Mouse (Mus musculus): ENCODE measurements at regions not wholly inside any gene's neighbourhood (a gene's known extent, or its start where the extent isn't known, plus 50 kb on each side); places are given as distances from the start of the nearest gene placed in this dataset.

- Histone ChIP-seq H3K4me1 (ENCODE audit: control insufficient read depth, insufficient read depth, low read length) (peaks cover 6% of the 10 kb centered on the region; the same call in 1 of the 2 replicates), H3K9ac (ENCODE audit: low read length) (no peak overlapping the region), H3K9me3 (replicated peaks; ENCODE audit: control insufficient read depth, low read length) (no peaks in the 10 kb centered on the region), H3K4me2 (ENCODE audit: low read length) (no peak overlapping the region), H3K27ac (ENCODE audit: low read depth, low read length) (no peak overlapping the region), H3K27me3 (replicated peaks; ENCODE audit: control insufficient read depth, insufficient read depth, low read length) (no peaks in the 10 kb centered on the region), H3K36me3 (ENCODE audit: control insufficient read depth, insufficient read depth, low read length) (no peaks in the 10 kb centered on the region), H3K4me3 (ENCODE audit: low read depth, low read length) (no peak overlapping the region)
- ATAC-seq (no peak), DNase-seq (ENCODE audit: low spot score) (no peak)
- WGBS, result 79% methylated on average over 7 of the region's 7 CpGs
These were observed 65.3 kb upstream of the Slc35c1 start for GRCm38 (mm10) chr2:92525628-92526027.

GRCm38 (mm10) chr2:92525062-92525623 is 64.8 kb upstream of the Slc35c1 start:
- Histone ChIP-seq H3K4me2 (ENCODE audit: low read length) (no peak overlapping the region), H3K27ac (ENCODE audit: low read depth, low read length) (no peak overlapping the region), H3K4me3 (ENCODE audit: low read depth, low read length) (no peak overlapping the region), H3K9me3 (replicated peaks; ENCODE audit: control insufficient read depth, low read length) (no peaks in the 10 kb centered on the region), H3K9ac (ENCODE audit: low read length) (no peak overlapping the region), H3K27me3 (replicated peaks; ENCODE audit: control insufficient read depth, insufficient read depth, low read length) (no peaks in the 10 kb centered on the region), H3K36me3 (ENCODE audit: control insufficient read depth, insufficient read depth, low read length) (no peaks in the 10 kb centered on the region), H3K4me1 (ENCODE audit: control insufficient read depth, insufficient read depth, low read length) (peaks cover 6% of the 10 kb centered on the region; the same call in 1 of the 2 replicates)
- no peak for ATAC-seq
- DNase-seq (ENCODE audit: low spot score), result no peak
- 86% methylated on average over 10 of the region's 10 CpGs for WGBS

- H3K27ac ChIP-seq (ENCODE audit: low read depth, low read length), result no peak overlapping the region
- no peak for ATAC-seq
- no peaks in the 10 kb centered on the region for H3K36me3 ChIP-seq (ENCODE audit: control insufficient read depth, insufficient read depth, low read length)
- H3K4me3 ChIP-seq (ENCODE audit: low read depth, low read length), result no peak overlapping the region
- H3K9ac ChIP-seq (ENCODE audit: low read length), result no peak overlapping the region
- peaks cover 4% of the 10 kb centered on the region; the same call in 1 of the 2 replicates for H3K4me1 ChIP-seq (ENCODE audit: control insufficient read depth, insufficient read depth, low read length)
- no peaks in the 10 kb centered on the region for H3K27me3 ChIP-seq (replicated peaks; ENCODE audit: control insufficient read depth, insufficient read depth, low read length)
- H3K9me3 ChIP-seq (replicated peaks; ENCODE audit: control insufficient read depth, low read length), result no peaks in the 10 kb centered on the region
- 86% methylated on average over 9 of the region's 9 CpGs for WGBS
- H3K4me2 ChIP-seq (ENCODE audit: low read length), result no peak overlapping the region
- no peak for DNase-seq (ENCODE audit: low spot score)
These were observed 64.1 kb upstream of the Slc35c1 start for GRCm38 (mm10) chr2:92524346-92524905.

GRCm38 (mm10) chr2:92523321-92523895 is 63.1 kb upstream of the Slc35c1 start:
- Histone ChIP-seq H3K4me1 (ENCODE audit: control insufficient read depth, insufficient read depth, low read length) (no peaks in the 10 kb centered on the region), H3K27me3 (replicated peaks; ENCODE audit: control insufficient read depth, insufficient read depth, low read length) (no peaks in the 10 kb centered on the region), H3K4me3 (ENCODE audit: low read depth, low read length) (no peak overlapping the region), H3K36me3 (ENCODE audit: control insufficient read depth, insufficient read depth, low read length) (no peaks in the 10 kb centered on the region), H3K27ac (ENCODE audit: low read depth, low read length) (no peak overlapping the region), H3K4me2 (ENCODE audit: low read length) (no peak overlapping the region), H3K9me3 (replicated peaks; ENCODE audit: control insufficient read depth, low read length) (no peaks in the 10 kb centered on the region), H3K9ac (ENCODE audit: low read length) (no peak overlapping the region)
- 89% methylated on average over 13 of the region's 13 CpGs for WGBS
- no peak for ATAC-seq
- DNase-seq (ENCODE audit: low spot score), result no peak

- no peak for DNase-seq (ENCODE audit: low spot score)
- Histone ChIP-seq H3K36me3 (ENCODE audit: control insufficient read depth, insufficient read depth, low read length) (no peaks in the 10 kb centered on the region), H3K9me3 (replicated peaks; ENCODE audit: control insufficient read depth, low read length) (no peaks in the 10 kb centered on the region), H3K4me3 (ENCODE audit: low read depth, low read length) (no peak overlapping the region), H3K27me3 (replicated peaks; ENCODE audit: control insufficient read depth, insufficient read depth, low read length) (no peaks in the 10 kb centered on the region), H3K27ac (ENCODE audit: low read depth, low read length) (no peak overlapping the region), H3K9ac (ENCODE audit: low read length) (no peak overlapping the region), H3K4me1 (ENCODE audit: control insufficient read depth, insufficient read depth, low read length) (no peaks in the 10 kb centered on the region), H3K4me2 (ENCODE audit: low read length) (no peak overlapping the region)
- WGBS, result 89% methylated on average over 8 of the region's 8 CpGs
- no peak for ATAC-seq
These were observed 61.2 kb upstream of the Slc35c1 start for GRCm38 (mm10) chr2:92521527-92521926.

- no peak for ATAC-seq
- no peak for DNase-seq (ENCODE audit: low spot score)
- Histone ChIP-seq H3K9ac (ENCODE audit: low read length) (no peak overlapping the region), H3K9me3 (replicated peaks; ENCODE audit: control insufficient read depth, low read length) (no peaks in the 10 kb centered on the region), H3K36me3 (ENCODE audit: control insufficient read depth, insufficient read depth, low read length) (no peaks in the 10 kb centered on the region), H3K27me3 (replicated peaks; ENCODE audit: control insufficient read depth, insufficient read depth, low read length) (no peaks in the 10 kb centered on the region), H3K4me1 (ENCODE audit: control insufficient read depth, insufficient read depth, low read length) (no peaks in the 10 kb centered on the region), H3K4me2 (ENCODE audit: low read length) (no peak overlapping the region), H3K4me3 (ENCODE audit: low read depth, low read length) (no peak overlapping the region), H3K27ac (ENCODE audit: low read depth, low read length) (no peak overlapping the region)
- WGBS, result 92% methylated on average over 8 of the region's 8 CpGs
These were observed 59.1 kb upstream of the Slc35c1 start for GRCm38 (mm10) chr2:92519396-92519795.

GRCm38 (mm10) chr2:92518891-92519290 is 58.6 kb upstream of the Slc35c1 start:
- no peak overlapping the region for H3K4me3 ChIP-seq (ENCODE audit: low read depth, low read length)
- H3K9me3 ChIP-seq (replicated peaks; ENCODE audit: control insufficient read depth, low read length), result no peaks in the 10 kb centered on the region
- no peak overlapping the region for H3K9ac ChIP-seq (ENCODE audit: low read length)
- no peaks in the 10 kb centered on the region for H3K4me1 ChIP-seq (ENCODE audit: control insufficient read depth, insufficient read depth, low read length)
- ATAC-seq, result no peak
- H3K4me2 ChIP-seq (ENCODE audit: low read length), result no peak overlapping the region
- WGBS, result 86% methylated on average over 8 of the region's 8 CpGs
- H3K36me3 ChIP-seq (ENCODE audit: control insufficient read depth, insufficient read depth, low read length), result no peaks in the 10 kb centered on the region
- DNase-seq (ENCODE audit: low spot score), result no peak
- no peaks in the 10 kb centered on the region for H3K27me3 ChIP-seq (replicated peaks; ENCODE audit: control insufficient read depth, insufficient read depth, low read length)
- H3K27ac ChIP-seq (ENCODE audit: low read depth, low read length), result no peak overlapping the region

- no peak for DNase-seq (ENCODE audit: low spot score)
These were observed 54.6 kb upstream of the Slc35c1 start for GRCm38 (mm10) chr2:92514961-92515360.

More at GRCm38 (mm10) chr2:92514961-92515360, 54.6 kb upstream of the Slc35c1 start:
- Histone ChIP-seq H3K9me3 (replicated peaks; ENCODE audit: control insufficient read depth, low read length) (no peaks in the 10 kb centered on the region), H3K4me3 (ENCODE audit: low read depth, low read length) (no peak overlapping the region), H3K27me3 (replicated peaks; ENCODE audit: control insufficient read depth, insufficient read depth, low read length) (no peaks in the 10 kb centered on the region), H3K4me1 (ENCODE audit: control insufficient read depth, insufficient read depth, low read length) (no peaks in the 10 kb centered on the region), H3K9ac (ENCODE audit: low read length) (no peak overlapping the region), H3K27ac (ENCODE audit: low read depth, low read length) (no peak overlapping the region), H3K36me3 (ENCODE audit: control insufficient read depth, insufficient read depth, low read length) (no peaks in the 10 kb centered on the region), H3K4me2 (ENCODE audit: low read length) (no peak overlapping the region)
- WGBS, result 70% methylated on average over 6 of the region's 6 CpGs
- no peak for ATAC-seq
